Mouse (Mus musculus) left cerebral cortex, postnatal 10 days (tissue): ENCODE measurements around the gene Clint1. TPM values are rescaled to one million over a fixed set of nuclear protein-coding genes. Genes with fewer than 3 reads are reported as not detected.

Experiments
- DNase-seq, 2 experiments: peaks; one replicate each; pipeline ENCODE4 v3.0.0; 2021 to 2022; ENCODE audit warnings: low spot score in 2 of 2, mixed read lengths in 1 of 2; ENCODE audit errors: extremely low spot score in 1 of 2
- intact Hi-C: fragments of 180-260 bp; cut with DNase I; formaldehyde crosslinking; loops from one replicate; pipeline ENCODE4 v1.15.1; 2025
- total RNA-seq, 2 experiments: library from RNA; stranded (reverse); gene quantifications; 2 replicates each; pipeline ENCODE4 v1.2.3; 2021

The Clint1 gene
- total RNA-seq, 2 experiments from 2014 or later: 43.8 to 44.0 TPM

DNA sequence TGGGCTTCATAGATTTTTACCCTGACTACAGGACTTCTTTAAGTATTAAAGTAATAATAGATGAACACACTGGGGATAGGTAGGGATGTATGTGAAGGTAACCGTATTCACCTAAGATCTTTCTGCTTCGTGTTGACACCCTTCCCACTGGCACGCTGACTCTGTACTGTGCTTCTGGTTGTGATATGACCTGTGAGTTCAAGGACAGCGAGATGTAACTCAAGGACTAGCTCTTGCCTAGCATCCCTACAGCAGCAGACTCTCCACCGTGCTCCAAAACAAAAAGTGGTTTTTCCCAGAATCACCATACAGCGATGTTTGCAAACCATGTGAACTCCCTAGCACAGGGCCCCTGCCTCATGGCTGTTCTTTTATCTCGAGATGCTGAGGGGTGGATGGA lies 56.2 kb downstream of the Clint1 start:
- intact Hi-C loops: no loop called here
- no peak for DNase-seq

DNA sequence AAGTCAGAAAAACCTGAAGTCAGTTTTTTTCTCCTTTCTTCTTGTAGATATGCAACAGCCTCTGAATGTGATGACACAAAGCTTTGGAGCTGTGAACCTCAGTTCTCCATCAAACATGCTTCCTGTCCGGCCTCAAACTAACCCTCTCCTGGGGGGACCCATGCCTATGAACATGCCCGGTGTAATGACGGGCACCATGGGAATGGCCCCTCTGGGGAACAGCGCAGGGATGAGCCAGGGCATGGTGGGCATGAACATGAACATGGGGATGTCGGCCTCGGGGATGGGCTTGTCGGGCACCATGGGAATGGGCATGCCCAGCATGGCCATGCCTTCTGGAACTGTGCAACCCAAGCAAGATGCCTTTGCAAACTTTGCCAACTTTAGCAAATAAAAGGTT lies 57.0 kb downstream of the Clint1 start:
- intact Hi-C loops: no loop called here
- DNase-seq: no peak

DNA sequence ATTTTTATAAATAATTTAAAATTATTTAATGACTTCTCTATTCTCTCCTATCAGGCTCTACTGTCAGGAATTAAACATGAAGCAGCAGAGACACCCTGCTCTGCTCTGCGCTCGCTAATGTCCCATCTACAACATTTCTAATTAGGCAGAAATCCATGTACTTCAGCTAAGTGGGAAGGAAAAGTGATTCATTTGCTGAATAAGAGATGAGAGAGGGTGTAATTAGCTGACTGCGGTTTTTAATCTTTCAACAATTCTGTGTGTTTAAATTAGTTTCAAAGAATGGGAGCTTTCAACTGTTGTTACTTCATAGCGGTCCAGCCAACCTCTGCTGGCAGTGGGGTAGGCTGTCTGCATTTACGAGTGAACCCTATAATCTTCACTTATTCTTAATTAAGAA lies 58.9 kb downstream of the Clint1 start:
- intact Hi-C loops: no loop called here
- no peak for DNase-seq

DNA sequence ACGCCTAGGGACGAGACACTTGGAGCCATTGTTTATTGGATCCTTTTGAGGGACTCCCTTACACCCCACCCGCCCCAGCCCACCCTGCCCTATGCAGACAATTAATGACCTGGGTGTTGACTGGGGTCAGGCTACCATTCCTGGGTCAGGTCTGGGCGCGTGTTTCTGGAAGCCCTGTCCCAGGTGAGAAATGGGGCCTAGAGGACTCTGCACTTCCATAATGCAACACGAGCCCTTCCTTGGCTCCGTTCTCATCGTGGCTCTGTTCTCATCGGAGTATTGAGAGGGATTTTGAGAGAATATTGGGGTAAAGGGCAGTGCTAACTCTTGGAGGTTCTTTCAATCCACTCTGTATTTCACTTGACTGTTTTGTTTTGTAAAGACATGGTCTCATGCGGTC lies 64.3 kb downstream of the Clint1 start:
- DNase-seq: no peak
- intact Hi-C loops: no loop called here

DNA sequence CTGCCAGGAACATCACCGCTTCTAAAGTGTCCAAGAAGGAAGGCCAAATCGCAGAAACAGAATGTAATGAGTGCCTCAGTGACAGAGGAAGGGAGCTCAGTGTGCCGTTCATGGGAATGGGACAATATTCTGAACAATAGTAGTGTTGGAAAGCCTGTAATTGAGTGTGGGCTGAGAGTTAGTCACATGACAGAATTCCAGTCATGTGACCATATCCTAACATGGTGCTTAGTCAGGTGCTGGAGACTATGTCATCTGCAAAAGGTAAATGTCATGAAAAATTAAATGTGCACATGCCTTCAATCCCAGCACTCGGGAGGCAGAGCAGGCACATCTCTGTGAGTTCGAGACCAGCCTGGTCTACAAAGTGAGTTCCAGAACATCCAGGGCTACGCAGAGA lies 66.2 kb downstream of the Clint1 start:
- no peak for DNase-seq
- intact Hi-C loops: no loop called here

DNA sequence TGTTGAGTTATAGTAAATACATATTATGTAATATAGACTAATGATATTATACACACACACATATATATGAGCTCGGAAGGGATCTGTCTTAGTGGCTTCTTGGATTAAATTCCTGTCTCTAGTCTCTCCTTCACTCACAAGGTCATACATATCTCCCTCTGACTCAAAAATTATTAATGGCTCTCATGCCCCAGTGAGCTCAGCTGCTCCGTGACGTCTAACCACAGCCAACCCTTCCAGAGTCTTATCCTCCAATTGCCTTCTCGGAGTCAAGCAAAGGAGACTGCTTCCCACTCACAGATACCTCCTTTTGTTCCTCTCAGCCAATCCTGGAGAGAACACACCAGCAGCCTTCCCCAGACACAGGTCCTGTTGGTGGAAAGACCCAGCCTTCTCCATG lies 67.0 kb downstream of the Clint1 start:
- intact Hi-C loops: no loop called here

DNA sequence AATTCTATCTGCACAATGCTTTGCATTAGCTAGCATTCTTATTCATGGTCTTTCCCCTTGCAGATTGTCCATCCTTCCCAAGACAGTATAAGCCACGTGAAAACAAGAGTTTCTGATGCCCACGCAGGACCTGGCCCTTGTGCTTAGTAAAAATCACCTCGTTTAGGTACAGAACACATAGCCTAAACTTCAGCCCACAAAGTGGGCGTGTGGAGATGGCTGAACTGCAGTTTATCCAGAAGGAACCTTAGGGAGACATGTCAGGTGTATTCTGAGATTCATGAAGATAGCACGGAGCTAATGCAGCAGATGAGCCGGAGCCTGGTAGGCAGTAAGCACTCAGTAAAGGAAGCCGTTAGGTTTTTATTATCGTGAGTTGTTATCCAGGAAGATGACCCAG lies 69.2 kb downstream of the Clint1 start:
- intact Hi-C loops: no loop called here
- DNase-seq: no peak

More for the DNA sequence above, 67.0 kb downstream of the Clint1 start:
- DNase-seq: no peak

DNA sequence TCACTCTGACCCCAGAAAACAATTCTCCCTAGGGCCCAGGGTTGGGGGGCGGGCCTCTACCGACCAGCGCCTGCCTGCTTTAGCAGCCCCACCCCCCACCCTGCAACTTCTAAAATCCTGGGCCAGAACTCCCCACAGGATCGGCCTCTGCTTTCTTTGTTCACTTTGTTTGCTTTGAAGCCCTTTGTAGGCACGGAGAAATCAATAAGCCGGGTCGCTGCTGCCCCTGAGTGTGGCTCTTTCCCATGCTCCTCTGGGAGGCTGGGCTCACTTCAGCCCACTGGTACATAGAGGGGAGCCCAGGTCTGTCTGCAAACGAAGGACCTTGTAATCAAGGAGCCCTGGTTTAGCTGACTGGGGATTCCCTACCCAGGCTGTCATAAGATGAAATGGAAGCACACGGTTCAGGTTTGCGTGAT lies 69.6 kb downstream of the Clint1 start:
- intact Hi-C loops: no loop called here
- DNase-seq: no peak

DNA sequence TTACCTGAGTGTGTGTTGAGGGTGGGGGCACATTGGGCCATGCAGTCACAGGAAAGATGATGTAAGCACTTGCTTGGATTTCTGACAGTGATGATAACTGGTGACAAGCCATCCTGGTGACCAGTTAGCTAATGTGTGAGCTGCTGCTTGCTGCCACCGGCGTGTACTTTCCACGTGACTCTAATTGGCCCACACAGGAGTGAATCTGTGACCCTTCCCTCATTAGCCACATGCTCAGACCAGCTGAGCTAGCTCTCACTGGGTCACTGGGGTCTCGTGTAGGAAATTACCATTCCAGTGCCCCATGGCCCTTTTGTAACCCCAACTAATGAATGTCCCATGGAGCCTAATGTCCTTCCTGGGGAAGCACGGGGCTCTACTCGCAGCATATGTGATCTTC lies 73.6 kb downstream of the Clint1 start:
- intact Hi-C loops: loop anchor here (5.0 kb wide), 1 partner anchor 1338 kb away; no protein-coding TSS in a partner anchor
- no peak for DNase-seq

DNA sequence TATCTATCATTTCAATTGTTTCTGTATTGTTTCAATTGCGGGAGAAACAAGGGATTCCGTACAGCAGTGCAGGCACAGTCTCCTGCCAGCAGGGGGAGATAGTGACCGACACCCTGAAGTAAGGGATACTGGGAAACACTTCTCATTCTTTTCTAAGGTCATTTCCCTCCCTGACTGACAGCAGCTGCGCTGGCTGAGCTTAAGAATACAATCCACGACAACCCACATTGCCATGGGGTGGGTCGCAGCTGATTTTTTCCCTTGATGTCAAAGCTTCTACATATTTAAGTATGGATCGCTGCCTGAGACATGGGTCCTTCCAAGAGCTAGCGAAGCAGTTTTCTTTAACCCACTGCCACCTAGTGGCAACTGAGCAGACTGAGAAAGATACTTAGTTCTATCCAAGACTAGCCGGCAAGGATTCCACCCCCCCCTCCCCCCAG lies 74.8 kb downstream of the Clint1 start:
- intact Hi-C loops: loop anchor here (5.0 kb wide), 1 partner anchor 1339 kb away; no protein-coding TSS in a partner anchor
- DNase-seq: peak; percentile 70 to 75

DNA sequence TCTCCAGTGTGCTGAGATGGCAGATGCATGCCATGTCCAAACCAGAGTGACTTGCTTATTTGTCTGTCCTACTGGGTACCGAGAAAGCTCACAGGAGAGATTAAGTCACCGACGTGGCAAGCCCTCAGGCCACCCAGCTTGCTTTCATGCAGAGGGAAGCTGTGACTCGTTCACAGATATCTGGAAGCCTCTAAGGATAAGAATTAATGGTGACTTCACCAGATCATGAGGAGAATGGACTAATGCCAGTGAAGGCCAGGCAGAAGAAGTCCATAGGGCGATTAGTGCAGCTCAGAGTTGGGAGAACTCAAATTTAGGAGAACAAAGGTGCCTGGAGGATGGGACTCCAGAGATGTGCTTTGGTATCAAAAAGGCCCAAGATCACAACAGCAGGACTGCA lies 75.6 kb downstream of the Clint1 start:
- intact Hi-C loops: loop anchor here (5.0 kb wide), 1 partner anchor 1340 kb away; no protein-coding TSS in a partner anchor
- no peak for DNase-seq

DNA sequence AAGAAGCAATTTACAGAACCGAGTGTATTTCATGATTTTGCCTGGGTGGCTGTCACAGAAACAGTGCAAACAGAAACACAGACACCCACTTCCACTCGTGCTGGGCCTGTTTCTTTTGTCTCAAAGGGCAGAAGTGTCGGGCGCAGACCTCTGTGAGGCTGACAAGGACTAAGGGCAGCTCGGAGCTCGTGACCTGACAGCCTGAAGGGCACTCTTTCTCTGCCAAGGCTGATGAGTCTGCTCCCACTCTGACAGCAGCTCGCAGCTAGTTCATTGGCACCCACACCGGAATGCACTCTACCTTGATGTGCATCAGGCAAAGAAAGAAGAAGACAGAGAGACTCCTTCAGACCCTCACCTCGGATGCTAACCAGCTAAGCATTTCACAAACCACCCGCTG lies 77.7 kb downstream of the Clint1 start:
- intact Hi-C loops: loop anchor here (5.0 kb wide), 1 partner anchor 1342 kb away; no protein-coding TSS in a partner anchor

DNA sequence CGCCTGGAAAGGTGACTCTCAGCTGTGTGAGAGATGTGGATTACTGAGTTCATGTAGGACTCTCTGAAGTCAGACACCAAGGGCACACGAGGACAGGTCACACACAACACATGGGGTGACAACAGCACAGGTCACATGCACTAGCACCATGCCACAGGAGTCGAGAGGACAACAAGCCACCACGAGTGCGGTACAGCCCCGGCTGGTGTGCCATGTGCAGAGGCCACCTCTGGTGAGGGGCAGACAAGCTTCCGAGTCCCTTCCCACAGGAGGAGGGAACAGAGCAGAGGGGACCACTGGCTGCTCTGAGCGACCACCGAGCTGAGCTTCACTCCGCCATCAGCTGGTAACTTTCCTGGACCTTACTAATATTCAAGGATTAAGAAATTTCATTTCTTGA lies 80.9 kb downstream of the Clint1 start:
- intact Hi-C loops: no loop called here
- no peak for DNase-seq

More for the DNA sequence above, 77.7 kb downstream of the Clint1 start:
- no peak for DNase-seq

DNA sequence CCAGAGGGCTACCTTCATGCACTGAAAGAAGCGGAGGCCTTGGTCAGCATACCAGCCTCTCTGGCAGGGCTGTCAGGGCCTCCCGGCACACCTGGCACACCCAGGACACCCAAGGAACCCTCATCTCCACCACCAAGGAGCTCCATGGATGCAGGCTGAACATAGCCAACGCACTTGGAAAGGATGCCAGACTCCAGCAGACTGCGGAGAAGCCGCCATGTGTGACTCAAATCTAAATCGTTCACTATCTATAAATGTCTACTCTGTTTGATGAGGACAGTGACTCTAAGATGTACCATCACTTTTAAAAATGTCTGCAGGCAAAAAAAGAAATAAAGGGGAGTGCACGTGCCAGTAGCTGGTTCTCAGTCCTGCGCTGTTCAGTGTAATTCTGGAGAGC lies 85.6 kb downstream of the Clint1 start:
- intact Hi-C loops: no loop called here
- no peak for DNase-seq

DNA sequence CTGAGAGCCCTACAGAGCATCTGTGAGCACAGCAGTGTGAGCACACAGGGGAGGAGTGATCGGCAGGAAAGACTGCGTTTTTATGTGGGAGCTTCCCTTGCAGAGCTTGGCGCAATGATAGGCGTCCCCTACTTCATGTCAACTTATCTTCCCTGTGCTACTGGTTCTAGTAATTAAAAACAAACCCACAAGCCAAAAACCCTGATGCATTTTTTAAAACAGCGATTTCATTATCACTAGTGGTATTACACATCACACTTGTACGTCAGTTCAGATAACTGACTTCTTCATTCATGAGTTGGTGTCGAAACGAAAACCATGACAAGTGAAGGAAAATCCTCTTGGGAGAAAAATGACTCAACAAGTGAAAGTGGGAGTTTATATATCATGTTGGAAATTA lies 87.1 kb downstream of the Clint1 start:
- intact Hi-C loops: no loop called here

DNA sequence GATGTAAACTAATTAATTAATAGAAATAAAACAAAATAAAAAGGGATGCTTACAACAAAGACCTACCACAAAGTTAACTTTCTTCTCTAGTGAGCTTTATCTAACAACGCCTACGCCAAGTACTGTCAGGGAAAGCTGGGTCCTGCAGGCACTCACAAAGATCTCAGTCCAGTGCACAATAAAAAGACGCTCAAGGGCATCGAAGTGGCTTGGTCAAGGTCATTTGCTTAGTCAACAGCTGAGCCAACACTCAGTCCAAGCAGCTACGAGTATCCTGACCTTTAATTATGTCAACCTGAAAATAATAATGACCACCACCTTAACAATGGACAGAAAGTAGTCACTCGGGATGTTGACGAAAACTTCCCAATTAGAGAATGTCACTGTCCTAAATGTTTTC lies 90.4 kb downstream of the Clint1 start:
- intact Hi-C loops: loop anchor here (5.0 kb wide), 1 partner anchor 195 kb away; no protein-coding TSS in a partner anchor

More for the DNA sequence above, 87.1 kb downstream of the Clint1 start:
- DNase-seq: no peak

DNA sequence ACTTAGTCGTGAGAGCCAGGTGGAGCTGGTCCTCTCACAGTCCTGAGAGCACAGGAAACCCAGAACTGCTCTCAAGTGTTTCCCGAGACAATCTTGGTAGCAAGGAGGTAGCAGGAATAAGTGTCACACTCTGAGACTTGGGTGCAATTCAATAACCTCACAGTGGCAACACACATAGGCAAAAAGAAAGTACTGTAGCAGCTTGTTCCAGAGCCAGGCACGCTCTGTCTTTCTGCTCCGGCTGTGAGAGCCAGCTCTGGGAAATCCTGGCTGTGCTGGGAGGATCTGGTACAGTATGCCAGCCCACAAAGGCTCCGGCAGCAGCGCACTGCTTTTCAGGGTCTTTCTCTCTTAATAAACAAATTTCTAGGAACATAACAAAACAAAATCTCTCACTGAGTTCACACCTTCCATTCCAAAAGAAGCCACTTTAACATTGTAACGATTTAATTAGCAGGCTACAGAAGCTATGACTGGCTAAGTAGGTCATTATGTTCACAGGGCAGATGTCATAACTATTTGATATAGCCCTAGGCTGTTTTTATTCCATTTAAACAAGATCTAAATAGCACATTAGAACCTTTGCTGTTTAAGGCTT lies 91.4 kb downstream of the Clint1 start:
- DNase-seq: peak; percentile 51 to 67
- intact Hi-C loops: loop anchor here (5.0 kb wide), 1 partner anchor 194 kb away; no protein-coding TSS in a partner anchor

More for the DNA sequence above, 90.4 kb downstream of the Clint1 start:
- no peak for DNase-seq

DNA sequence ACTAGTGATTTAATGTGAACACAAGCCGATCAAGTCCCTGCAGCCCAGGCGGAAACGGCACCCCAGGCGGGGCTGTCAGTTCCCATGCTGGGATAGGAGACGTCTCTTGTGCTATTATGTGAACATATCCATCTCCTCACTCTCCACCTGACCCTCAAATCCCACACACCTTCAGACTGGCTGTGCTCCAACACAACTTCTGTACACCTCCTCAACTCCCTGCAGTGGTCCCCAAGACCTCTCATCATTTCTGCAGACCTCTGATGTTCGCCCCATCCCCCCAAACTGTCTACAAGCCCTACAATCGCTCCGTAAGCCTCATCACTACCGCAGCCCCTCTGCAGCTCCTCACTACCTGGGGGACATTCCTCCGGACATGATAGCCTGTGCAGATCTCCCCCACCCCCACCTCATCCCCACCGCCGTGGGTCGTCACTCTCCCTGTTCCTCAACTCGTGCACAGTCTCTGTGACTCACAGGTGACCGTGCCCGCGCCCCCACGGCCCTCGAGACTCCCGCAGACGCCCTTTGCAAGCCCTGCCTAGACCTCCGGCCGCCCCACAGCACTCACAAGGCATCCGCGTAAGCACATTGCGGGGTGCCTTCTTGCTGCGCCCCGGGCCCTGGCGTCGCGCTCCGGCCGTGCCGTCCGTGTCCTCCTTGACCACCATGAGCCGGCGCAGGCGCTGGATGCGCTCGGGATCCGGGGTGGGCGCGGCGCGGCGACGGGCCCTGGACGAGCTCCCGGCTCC lies 92.2 kb downstream of the Clint1 start:
- intact Hi-C loops: loop anchor here (5.0 kb wide), 1 partner anchor 193 kb away; no protein-coding TSS in a partner anchor
- no peak for DNase-seq

DNA sequence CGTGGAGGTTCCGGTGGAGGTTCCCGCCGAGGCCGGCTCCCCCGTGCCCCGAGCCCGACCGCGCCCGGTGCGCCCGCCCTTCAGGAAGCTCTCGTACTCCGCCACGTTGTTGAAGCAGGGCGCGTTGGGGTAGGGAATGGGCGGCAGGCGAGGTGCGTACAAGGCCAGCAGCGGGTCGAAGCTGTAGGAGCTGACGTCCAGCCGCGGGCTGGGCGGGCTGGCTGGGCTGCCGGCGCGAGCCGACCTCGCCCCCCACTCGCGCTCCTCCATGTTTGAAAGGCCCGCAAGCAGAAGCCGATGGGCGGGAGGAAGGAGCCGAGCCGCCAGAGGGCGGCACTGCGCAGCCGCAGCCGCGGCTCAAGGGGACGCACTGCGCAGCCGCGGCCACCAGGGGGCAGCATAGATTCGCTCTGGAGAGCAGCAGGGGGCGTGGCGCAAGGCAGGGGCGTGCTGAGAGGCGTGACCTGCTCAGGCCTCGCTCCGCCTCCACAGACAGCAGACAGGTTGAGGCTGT lies 92.8 kb downstream of the Clint1 start, which contains the start of gene Lsm11:
Gene Lsm11, minus strand, starts transcription at position 293 of the 514 bp plus-strand sequence.
- DNase-seq: peak; percentile 91 to 94
- intact Hi-C loops: loop anchor here (5.0 kb wide), 2 partner anchors 193 to 273 kb away; no protein-coding TSS in a partner anchor
